7 mouse cellular contexts compared by ENCODE assay signal in genomic region chr11:59238525-59239427, GRCm38 (mm10). TPM values are rescaled to one million over a fixed set of nuclear protein-coding genes. Genes with fewer than 3 reads are reported as not detected.
DNase-seq lines count a peak whose midpoint lies in the region; ATAC-seq and TF ChIP-seq lines count a peak whose summit lies in the region.

No protein-coding gene starts in this region.

- intact Hi-C loops in gastrocnemius, adult 2 months (cut with DNase I), result loop anchor here (5.0 kb wide), 1 partner anchor 244 kb away; no protein-coding TSS in a partner anchor
- intact Hi-C loops in left cerebral cortex, postnatal 25 days (cut with DNase I), result loop anchor here (2.0 kb wide), 1 partner anchor 54 kb away; no protein-coding TSS in a partner anchor

- H3K27ac ChIP-seq in gastrocnemius, adult 2 months, result no peak overlapping the region
- no peak overlapping the region for H3K27ac ChIP-seq in small intestine, adult 2 months (ENCODE audit: insufficient read depth, low read depth, low read length)

- no peaks in the 10 kb centered on the region for H3K4me1 ChIP-seq in small intestine, adult 2 months (ENCODE audit: control insufficient read depth, insufficient read depth, insufficient read length, low read length)

- H3K27me3 ChIP-seq in small intestine, adult 2 months (ENCODE audit: control insufficient read depth, insufficient read depth, low read length), result peaks cover 4% of the 10 kb centered on the region

- WGBS in small intestine, adult 2 months, result 6% methylated on average over 14 of the region's 15 CpGs

- TF ChIP-seq CTCF in gastrocnemius, adult 2 months (IDR thresholded peaks at IDR 0.05), result peak; percentile 71
- peak; percentile 50; the same call in 1 of the 2 replicates for TF ChIP-seq CTCF in small intestine, adult 2 months (IDR thresholded peaks at IDR 0.05; ENCODE audit: extremely low read depth, insufficient read length, insufficient replicate concordance, low read depth, low read length)

- DNase-seq in ZHBTc4 (ENCODE audit: low read depth, low spot score), result peak; percentile 58
- DNase-seq in cerebellum, postnatal 10 days, result peak; percentile 96 to 97
- peak; percentile 75 for DNase-seq in gastrocnemius, adult 2 months
- DNase-seq in hindlimb bud, embryonic 11.5 days (ENCODE audit: extremely low spot score, low read depth, low spot score), result peak; percentile 49
- peak; percentile 46 to 57 for DNase-seq in left cerebral cortex, postnatal 25 days (ENCODE audit: low spot score in 2 of 2)

- TF ChIP-seq POLR2A in small intestine, adult 2 months (IDR thresholded peaks at IDR 0.05; ENCODE audit: low read depth, low read length), result no peak

- no peaks in the 10 kb centered on the region for H3K36me3 ChIP-seq in small intestine, adult 2 months (ENCODE audit: control insufficient read depth, insufficient read depth, low read length)

- no peak overlapping the region for H3K4me3 ChIP-seq in gastrocnemius, adult 2 months
- H3K4me3 ChIP-seq in small intestine, adult 2 months (ENCODE audit: low read depth, low read length), result no peak overlapping the region

- peak; percentile 80 for ATAC-seq in megakaryocyte-erythroid progenitor cell, adult 5-6 weeks (replicated peaks; ENCODE audit: low FRiP score, low TSS enrichment, poor library complexity, severe bottlenecking)

RNA-seq across cellular contexts. Expression of gene Arf1, which starts 10.7 kb away (rescaled TPM):
- total RNA-seq in gastrocnemius, adult 2 months (2021), result 100 to 1,000 TPM; 226 to 229 TPM
- 100 to 1,000 TPM; 414 to 438 TPM for total RNA-seq in left cerebral cortex, postnatal 25 days (2021)
- 163 and 217 TPM in 2 replicates for total RNA-seq in megakaryocyte-erythroid progenitor cell, adult 5-6 weeks (2014; fragmentation: Nextera tagmentation)
- total RNA-seq in megakaryocyte-erythroid progenitor cell, adult 5-6 weeks (2017), result 282 and 284 TPM in 2 replicates
- 472 and 885 TPM in 2 replicates for polyA plus RNA-seq in small intestine, adult 2 months (2012; rRNA removed)

RNA-seq across cellular contexts. Expression of gene 2310033P09Rik, which starts 30.7 kb away (rescaled TPM):
- total RNA-seq in gastrocnemius, adult 2 months (2021), result 1 to 10 TPM; 2.6 to 3.0 TPM
- 10 to 100 TPM; 20.6 to 21.3 TPM for total RNA-seq in left cerebral cortex, postnatal 25 days (2021)
- 16.6 and 36.0 TPM in 2 replicates for total RNA-seq in megakaryocyte-erythroid progenitor cell, adult 5-6 weeks (2014; fragmentation: Nextera tagmentation)
- 15.4 and 17.6 TPM in 2 replicates for total RNA-seq in megakaryocyte-erythroid progenitor cell, adult 5-6 weeks (2017)
- 7.6 and 16.0 TPM in 2 replicates for polyA plus RNA-seq in small intestine, adult 2 months (2012; rRNA removed)

RNA-seq across cellular contexts. Expression of gene Mrpl55, which starts 36.5 kb away (rescaled TPM):
- total RNA-seq in gastrocnemius, adult 2 months (2021), result 10 to 100 TPM; 49.7 to 71.0 TPM
- 10 to 100 TPM; 35.4 to 38.6 TPM for total RNA-seq in left cerebral cortex, postnatal 25 days (2021)
- total RNA-seq in megakaryocyte-erythroid progenitor cell, adult 5-6 weeks (2014; fragmentation: Nextera tagmentation), result 49.2 and 76.8 TPM in 2 replicates
- total RNA-seq in megakaryocyte-erythroid progenitor cell, adult 5-6 weeks (2017), result 57.4 and 106 TPM in 2 replicates
- 32.5 and 36.0 TPM in 2 replicates for polyA plus RNA-seq in small intestine, adult 2 months (2012; rRNA removed)

RNA-seq across cellular contexts. Expression of gene Guk1, which starts 46.8 kb away (rescaled TPM):
- 10 to 100 TPM; 25.4 to 28.7 TPM for total RNA-seq in gastrocnemius, adult 2 months (2021)
- total RNA-seq in left cerebral cortex, postnatal 25 days (2021), result 100 to 1,000 TPM; 124 to 134 TPM
- 72.9 and 91.5 TPM in 2 replicates for total RNA-seq in megakaryocyte-erythroid progenitor cell, adult 5-6 weeks (2014; fragmentation: Nextera tagmentation)
- total RNA-seq in megakaryocyte-erythroid progenitor cell, adult 5-6 weeks (2017), result 52.0 and 72.3 TPM in 2 replicates
- 284 and 285 TPM in 2 replicates for polyA plus RNA-seq in small intestine, adult 2 months (2012; rRNA removed)

RNA-seq across cellular contexts. Expression of gene Wnt3a, which starts 51.8 kb away (rescaled TPM):
- total RNA-seq in gastrocnemius, adult 2 months (2021), result not detected
- total RNA-seq in left cerebral cortex, postnatal 25 days (2021), result not detected
- total RNA-seq in megakaryocyte-erythroid progenitor cell, adult 5-6 weeks (2014; fragmentation: Nextera tagmentation), result not detected in 2 replicates
- not detected in 2 replicates for total RNA-seq in megakaryocyte-erythroid progenitor cell, adult 5-6 weeks (2017)
- not detected in 2 replicates for polyA plus RNA-seq in small intestine, adult 2 months (2012; rRNA removed)

Comparison
In these comparisons a context has a peak if more than half of its experiments do, and no peak if none do; other contexts are left out.
1. RNA of gene 2310033P09Rik, which starts 30.7 kb away (total RNA-seq): 15.4 to 36.0 TPM in megakaryocyte-erythroid progenitor cell, adult 5-6 weeks and 20.6 to 21.3 TPM in left cerebral cortex, postnatal 25 days; 2.6 to 3.0 TPM in gastrocnemius, adult 2 months; every median in the first group is over 4 times any median in the second.
2. Peak in every context shown above with its lines, with median percentiles within 50 percentile points of each other: DNase-seq.